Mouse (Mus musculus) limb, embryonic 11.5 days (tissue): ENCODE results near the gene Gm36028. TPM values are rescaled to one million over a fixed set of nuclear protein-coding genes. Genes with fewer than 3 reads are reported as not detected.

Experiments used
- ATAC-seq: fragments of 200-750 bp; cut with Nextera tagmentation; 2 replicates; pipeline ENCODE4 v1.8.0; 2017; ENCODE audit warnings: low read depth; ENCODE audit not compliant: insufficient number of reproducible peaks, low FRiP score, low TSS enrichment
- DNase-seq: peaks from one replicate; pipeline ENCODE4 v3.0.0-alpha.2; 2015; ENCODE audit warnings: low spot score
- H3K27ac ChIP-seq: fragments of 300-500 bp; sonication (generic); replicated peaks from 2 replicates; pipeline ENCODE4 v1.5.1; 2014; ENCODE audit warnings: low read depth, mild to moderate bottlenecking, low read length
- H3K27me3 ChIP-seq: fragments of 300-500 bp; sonication (generic); 2 replicates; pipeline ENCODE4 v1.6.1; 2014; ENCODE audit warnings: mild to moderate bottlenecking, low read length, mixed read lengths; ENCODE audit not compliant: control insufficient read depth, insufficient read depth
- H3K36me3 ChIP-seq: fragments of 300-500 bp; sonication (generic); 2 replicates; pipeline ENCODE4 v1.6.1; 2014; ENCODE audit warnings: mild to moderate bottlenecking, low read length, moderate library complexity, mixed read lengths; ENCODE audit not compliant: control insufficient read depth, insufficient read depth
- H3K4me1 ChIP-seq: fragments of 300-500 bp; sonication (generic); 2 replicates; pipeline ENCODE4 v1.6.1; 2014; ENCODE audit warnings: low read length, mixed read lengths; ENCODE audit not compliant: control insufficient read depth, insufficient read depth
- H3K4me2 ChIP-seq: fragments of 300-500 bp; sonication (generic); 2 replicates; pipeline ENCODE4 v1.6.1; 2014; ENCODE audit warnings: low read depth, mild to moderate bottlenecking, moderate library complexity; ENCODE audit not compliant: severe bottlenecking
- H3K4me3 ChIP-seq: fragments of 300-500 bp; sonication (generic); 2 replicates; pipeline ENCODE4 v1.5.1; 2014; ENCODE audit warnings: low read depth, low read length
- H3K9ac ChIP-seq: fragments of 300-500 bp; sonication (generic); 2 replicates; pipeline ENCODE4 v1.6.1; 2014; ENCODE audit warnings: mild to moderate bottlenecking, low read length
- H3K9me3 ChIP-seq: fragments of 300-500 bp; sonication (generic); 2 replicates; pipeline ENCODE4 v1.6.1; 2016; ENCODE audit warnings: low read length; ENCODE audit not compliant: control insufficient read depth
- WGBS: fragments of 180-500 bp; shearing (Covaris S2); extraction: QIAGEN DNeasy Blood & Tissue Kit; methylation state at CpG from one replicate; pipeline ENCODE4 v1.1.7; 2014; 5-methylcytosine and 5-hydroxymethylcytosine counted together
- polyA plus RNA-seq: library from polyadenylated mRNA; unstranded; fragments of >200 nt; fragmentation: Nextera tagmentation; extraction: Ambion mirVana; gene quantifications from 2 replicates; pipeline ENCODE4 v1.2.1, GENCODE M21; 2014

The Gm36028 gene
- polyA plus RNA-seq, 1 experiment from 2014 or later: not detected

- H3K36me3 ChIP-seq: no peaks in the 10 kb centered on the region
- ATAC-seq: no peak
These were observed 49.1 kb downstream of the Gm36028 start for GRCm38 (mm10) chr16:37811874-37812273.

GRCm38 (mm10) chr16:37809623-37809992 is 51.3 kb downstream of the Gm36028 start:
- Histone ChIP-seq H3K9ac (no peak overlapping the region), H3K4me2 (no peak overlapping the region), H3K36me3 (peaks cover 3% of the 10 kb centered on the region), H3K4me1 (peaks cover 14% of the 10 kb centered on the region), H3K9me3 (peaks cover 4% of the 10 kb centered on the region; the same call in 1 of the 2 replicates), H3K27ac (no peak overlapping the region), H3K27me3 (no peaks in the 10 kb centered on the region), H3K4me3 (no peak overlapping the region)
- ATAC-seq: no peak
- 88% methylated on average over 6 of the region's 6 CpGs for WGBS
- no peak for DNase-seq

More at GRCm38 (mm10) chr16:37811874-37812273, 49.1 kb downstream of the Gm36028 start:
- WGBS: 88% methylated on average over 8 of the region's 8 CpGs
- Histone ChIP-seq H3K4me1 (peaks cover 17% of the 10 kb centered on the region), H3K9ac (no peak overlapping the region), H3K9me3 (no peaks in the 10 kb centered on the region), H3K4me3 (no peak overlapping the region), H3K4me2 (no peak overlapping the region), H3K27me3 (no peaks in the 10 kb centered on the region), H3K27ac (no peak overlapping the region)
- no peak for DNase-seq

GRCm38 (mm10) chr16:37808866-37809622 is 51.9 kb downstream of the Gm36028 start:
- Histone ChIP-seq H3K9ac (no peak overlapping the region), H3K4me1 (peaks cover 12% of the 10 kb centered on the region), H3K4me2 (no peak overlapping the region), H3K4me3 (no peak overlapping the region), H3K36me3 (peaks cover 5% of the 10 kb centered on the region), H3K27ac (no peak overlapping the region), H3K9me3 (peaks cover 4% of the 10 kb centered on the region; the same call in 1 of the 2 replicates), H3K27me3 (no peaks in the 10 kb centered on the region)
- 62% methylated on average over 10 of the region's 10 CpGs for WGBS
- ATAC-seq (no peak), DNase-seq (no peak)

- H3K4me1 ChIP-seq: peaks cover 8% of the 10 kb centered on the region
- H3K27me3 ChIP-seq: no peaks in the 10 kb centered on the region
- no peak overlapping the region for H3K4me2 ChIP-seq
- ATAC-seq (no peak), DNase-seq (no peak)
- WGBS: 77% methylated on average over 7 of the region's 8 CpGs
- peaks cover 7% of the 10 kb centered on the region for H3K36me3 ChIP-seq
- H3K27ac ChIP-seq: no peak overlapping the region
- no peak overlapping the region for H3K9ac ChIP-seq
- no peak overlapping the region for H3K4me3 ChIP-seq
- H3K9me3 ChIP-seq: peaks cover 4% of the 10 kb centered on the region; the same call in 1 of the 2 replicates
These were observed 53.7 kb downstream of the Gm36028 start for GRCm38 (mm10) chr16:37807269-37807668.

- no peak for ATAC-seq
- Histone ChIP-seq H3K4me1 (peaks cover 18% of the 10 kb centered on the region), H3K4me3 (no peak overlapping the region), H3K27ac (no peak overlapping the region), H3K9ac (no peak overlapping the region), H3K9me3 (peaks cover 4% of the 10 kb centered on the region; the same call in 1 of the 2 replicates), H3K36me3 (peaks cover 7% of the 10 kb centered on the region), H3K4me2 (no peak overlapping the region), H3K27me3 (no peaks in the 10 kb centered on the region)
- DNase-seq: no peak
- WGBS: 82% methylated on average over 3 of the region's 3 CpGs
These were observed 55.0 kb downstream of the Gm36028 start for GRCm38 (mm10) chr16:37805746-37806495.

GRCm38 (mm10) chr16:37803387-37803950 is 57.5 kb downstream of the Gm36028 start:
- Histone ChIP-seq H3K4me2 (no peak overlapping the region), H3K9ac (no peak overlapping the region), H3K4me1 (peaks cover 14% of the 10 kb centered on the region), H3K27me3 (no peaks in the 10 kb centered on the region), H3K27ac (no peak overlapping the region), H3K9me3 (peaks cover 4% of the 10 kb centered on the region; the same call in 1 of the 2 replicates), H3K4me3 (no peak overlapping the region), H3K36me3 (peaks cover 7% of the 10 kb centered on the region)
- ATAC-seq: no peak
- no peak for DNase-seq
- WGBS: 93% methylated on average over 9 of the region's 9 CpGs

- Histone ChIP-seq H3K27ac (no peak overlapping the region), H3K36me3 (peaks cover 7% of the 10 kb centered on the region), H3K4me1 (peaks cover 14% of the 10 kb centered on the region), H3K9ac (no peak overlapping the region), H3K4me2 (no peak overlapping the region), H3K27me3 (no peaks in the 10 kb centered on the region), H3K9me3 (peaks cover 4% of the 10 kb centered on the region; the same call in 1 of the 2 replicates), H3K4me3 (no peak overlapping the region)
- no peak for ATAC-seq
- 39% methylated on average over 4 of the region's 4 CpGs for WGBS
- peak; percentile 65 for DNase-seq
These were observed 58.2 kb downstream of the Gm36028 start for GRCm38 (mm10) chr16:37802686-37803295.

DNA sequence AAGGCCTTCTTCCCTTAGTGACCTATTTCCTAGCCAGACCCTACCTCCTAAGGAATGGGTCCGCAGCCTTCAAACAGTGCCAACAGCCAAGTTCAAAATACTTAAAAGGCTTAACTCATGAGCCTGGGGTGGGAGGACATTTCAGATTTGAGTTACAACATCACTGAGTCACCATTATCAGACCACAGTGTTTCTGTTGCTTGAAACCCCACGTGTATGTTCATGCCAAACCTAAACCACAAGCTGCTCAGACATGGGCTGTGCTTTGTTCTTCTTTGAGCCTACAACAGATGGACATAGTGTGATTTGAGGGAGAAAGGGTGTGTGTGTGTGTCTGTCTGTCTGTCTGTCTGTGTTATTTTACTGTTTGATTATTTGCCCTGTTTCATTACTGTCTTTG is 59.8 kb downstream of the Gm36028 start:
- WGBS: 85% methylated on average over 2 of the region's 2 CpGs
- no peak overlapping the region for H3K27ac ChIP-seq
- H3K9ac ChIP-seq: no peak overlapping the region
- no peak overlapping the region for H3K4me2 ChIP-seq
- H3K36me3 ChIP-seq: peaks cover 7% of the 10 kb centered on the region
- no peak overlapping the region for H3K4me3 ChIP-seq
- ATAC-seq (no peak), DNase-seq (no peak)
- H3K9me3 ChIP-seq: peaks cover 4% of the 10 kb centered on the region; the same call in 1 of the 2 replicates
- peaks cover 14% of the 10 kb centered on the region for H3K4me1 ChIP-seq
- no peaks in the 10 kb centered on the region for H3K27me3 ChIP-seq
